Mouse (Mus musculus): ENCODE data around the gene Cpsf6. TPM values are rescaled to one million over a fixed set of nuclear protein-coding genes. Genes with fewer than 3 reads are reported as not detected.
A peak's percentile ranks its signal among the peaks of the same experiment; 100 is the strongest.

Gene Cpsf6
- polyA plus RNA-seq, 1 experiment from 2014 or later = 279 TPM

DNA sequence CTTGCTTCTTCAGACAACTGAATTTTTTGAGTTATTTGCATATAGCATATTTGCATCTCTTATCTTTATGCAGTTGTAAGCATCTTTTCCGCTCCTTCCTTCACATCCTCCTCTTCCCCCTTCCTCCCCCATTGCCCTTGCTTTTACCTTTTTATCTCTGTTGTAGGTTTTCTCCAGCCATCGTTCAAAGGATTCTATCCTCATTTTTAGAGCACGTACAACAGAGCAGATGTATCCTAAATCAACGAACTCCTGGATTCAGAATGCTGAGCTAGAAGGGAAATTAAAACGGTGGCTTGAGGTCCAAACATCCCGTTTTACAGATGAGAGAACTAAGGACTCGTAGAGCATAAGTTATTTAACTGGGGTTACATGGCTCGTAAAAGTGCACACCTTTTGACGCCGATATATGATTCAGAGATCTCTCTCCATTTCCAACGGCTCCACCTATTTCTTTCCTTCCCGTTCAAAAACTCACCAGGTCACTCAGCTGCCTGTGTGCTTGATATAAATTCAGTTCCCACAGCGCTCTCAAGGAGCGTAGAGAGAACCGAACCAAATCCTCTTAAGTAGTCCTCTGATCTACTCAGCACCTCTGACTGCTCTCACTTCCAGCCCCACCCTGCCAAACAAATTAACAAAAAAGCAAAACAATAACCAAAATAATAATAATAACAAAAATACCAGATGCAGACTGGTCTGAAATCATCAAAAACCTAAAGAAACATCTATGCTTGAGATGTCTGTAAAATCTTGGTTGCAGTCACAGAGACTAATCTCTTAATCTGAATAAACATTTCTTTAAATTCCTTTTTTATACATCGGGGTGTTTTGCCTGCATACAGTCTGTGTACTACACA, 2.2 kb downstream of the Cpsf6 start:
- peak overlapping the region; percentile 99 for H3K4me3 ChIP-seq
- H3K36me3 ChIP-seq = no peaks in the 10 kb centered on the region
- ATAC-seq (ENCODE audit: low FRiP score, low read depth) = no peak
- H3K4me1 ChIP-seq = peaks cover 14% of the 10 kb centered on the region
- H3K27ac ChIP-seq (replicated peaks) = peak overlapping the region; percentile 94
- peak overlapping the region; percentile 61 for H3K4me2 ChIP-seq (replicated peaks)
- 10% methylated on average over 16 of the region's 16 CpGs for WGBS
- no peaks in the 10 kb centered on the region for H3K27me3 ChIP-seq
- peak overlapping the region; percentile 63 for H3K9ac ChIP-seq (replicated peaks)
- no peaks in the 10 kb centered on the region for H3K9me3 ChIP-seq

DNA sequence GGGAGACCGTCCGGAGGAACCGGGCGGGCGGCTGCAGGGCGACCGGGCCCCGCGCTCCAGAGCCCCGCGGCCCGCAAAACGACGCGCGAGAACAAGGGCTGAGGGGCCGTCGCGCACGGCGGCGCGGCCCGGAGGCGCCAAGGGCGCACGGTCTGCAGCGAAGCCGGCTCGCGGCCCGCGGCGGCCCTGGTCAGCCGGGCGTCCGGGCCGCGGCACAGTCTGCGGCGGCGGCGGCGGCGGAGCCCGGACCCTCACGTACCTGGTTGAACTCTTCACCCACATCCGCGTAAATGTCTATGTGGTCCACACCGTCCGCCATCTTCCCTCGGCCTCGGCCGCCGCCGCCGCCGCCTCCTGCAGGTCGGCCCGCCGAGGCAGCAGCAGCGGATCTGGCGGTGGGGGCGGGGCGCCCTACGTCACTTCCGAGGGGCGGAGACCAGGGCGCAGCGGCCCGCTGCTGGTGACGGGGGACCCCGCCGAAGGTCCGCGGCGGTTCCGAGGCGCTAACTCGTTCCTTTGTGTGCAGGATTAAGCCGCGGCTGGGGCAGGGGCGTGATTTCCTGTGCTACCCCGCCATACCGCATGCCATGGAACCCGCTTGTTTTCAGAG, 3.1 kb downstream of the Cpsf6 start:
- peak; percentile 97 for ATAC-seq (ENCODE audit: low FRiP score, low read depth)
- H3K9me3 ChIP-seq = no peaks in the 10 kb centered on the region
- H3K4me1 ChIP-seq = peaks cover 14% of the 10 kb centered on the region
- H3K9ac ChIP-seq (replicated peaks) = peak overlapping the region; percentile 100
- peak overlapping the region; percentile 94 for H3K27ac ChIP-seq (replicated peaks)
- no peaks in the 10 kb centered on the region for H3K27me3 ChIP-seq
- H3K4me3 ChIP-seq = peak overlapping the region; percentile 99
- H3K36me3 ChIP-seq = no peaks in the 10 kb centered on the region
- WGBS = under 1% methylated on average over 39 of the region's 86 CpGs
- H3K4me2 ChIP-seq (replicated peaks) = peak overlapping the region; percentile 68

DNA sequence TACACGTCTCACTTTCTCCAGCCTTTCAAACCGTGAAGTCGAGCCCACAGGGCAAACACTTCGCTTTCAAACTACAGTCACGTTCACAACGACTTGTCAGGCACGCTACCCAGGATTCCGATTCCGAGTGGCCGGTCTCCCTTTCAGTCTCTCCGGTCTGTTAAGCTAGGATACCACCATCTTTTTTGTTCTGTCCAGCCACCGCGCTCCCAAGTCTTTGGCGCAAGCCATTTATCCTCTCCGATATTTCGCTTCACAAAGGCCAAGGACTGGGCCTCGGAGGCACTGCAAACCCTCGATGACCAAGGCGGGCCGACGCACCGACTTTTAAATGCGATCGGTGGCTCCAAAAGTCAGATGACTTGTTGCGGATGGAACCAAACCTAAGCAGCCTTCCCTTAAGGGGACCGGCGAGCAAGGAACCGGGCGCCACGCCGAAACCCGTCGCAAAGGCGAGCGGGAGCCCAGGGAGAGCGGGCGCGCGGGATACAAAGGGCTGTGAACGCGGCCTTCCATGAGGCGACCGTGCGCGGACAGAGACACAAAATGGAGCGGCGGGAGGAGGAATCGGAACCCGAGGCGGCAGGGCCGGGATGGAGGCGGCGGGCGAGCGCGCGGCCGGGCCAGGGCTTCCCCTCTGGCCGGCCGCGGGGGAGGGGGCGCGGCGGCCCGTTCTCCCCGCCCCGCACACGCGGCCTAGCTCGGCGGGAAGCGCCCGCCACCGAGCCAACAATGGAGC, 3.8 kb downstream of the Cpsf6 start:
- H3K4me3 ChIP-seq = peak overlapping the region; percentile 99
- H3K27ac ChIP-seq (replicated peaks) = peak overlapping the region; percentile 94
- no peaks in the 10 kb centered on the region for H3K27me3 ChIP-seq
- no peaks in the 10 kb centered on the region for H3K9me3 ChIP-seq
- H3K4me2 ChIP-seq (replicated peaks) = peak overlapping the region; percentile 68
- H3K9ac ChIP-seq (replicated peaks) = peak overlapping the region; percentile 100
- WGBS = under 1% methylated on average over 72 of the region's 74 CpGs
- no peaks in the 10 kb centered on the region for H3K36me3 ChIP-seq
- peak; percentile 42 for ATAC-seq (ENCODE audit: low FRiP score, low read depth)
- peaks cover 14% of the 10 kb centered on the region for H3K4me1 ChIP-seq

DNA sequence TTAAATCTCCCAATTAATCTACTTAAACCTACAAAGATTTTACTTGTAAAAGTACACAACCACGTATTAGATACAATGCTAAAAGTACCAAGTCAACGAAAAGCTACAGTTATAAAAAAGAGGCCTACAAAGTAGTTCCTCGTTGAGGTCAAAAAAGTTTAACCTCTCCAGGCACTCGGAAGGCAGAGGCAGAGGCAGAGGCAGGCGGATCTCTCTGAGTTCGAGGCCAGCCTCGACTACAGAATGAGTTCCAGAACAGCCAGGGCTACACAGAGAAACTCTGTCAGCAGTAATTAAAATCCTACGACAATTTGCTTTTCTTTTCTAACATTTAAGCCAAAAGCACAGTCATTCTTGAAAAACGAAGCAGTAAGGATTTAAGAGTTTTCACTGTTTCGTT, 4.7 kb downstream of the Cpsf6 start:
- Histone ChIP-seq H3K27ac (replicated peaks) (no peak overlapping the region), H3K4me2 (replicated peaks) (peak overlapping the region; percentile 68), H3K9ac (replicated peaks) (peak overlapping the region; percentile 100), H3K4me1 (peaks cover 14% of the 10 kb centered on the region), H3K27me3 (no peaks in the 10 kb centered on the region), H3K36me3 (no peaks in the 10 kb centered on the region), H3K4me3 (peak overlapping the region; percentile 99), H3K9me3 (no peaks in the 10 kb centered on the region)
- WGBS = 30% methylated on average over 10 of the region's 10 CpGs
- no peak for ATAC-seq (ENCODE audit: low FRiP score, low read depth)

DNA sequence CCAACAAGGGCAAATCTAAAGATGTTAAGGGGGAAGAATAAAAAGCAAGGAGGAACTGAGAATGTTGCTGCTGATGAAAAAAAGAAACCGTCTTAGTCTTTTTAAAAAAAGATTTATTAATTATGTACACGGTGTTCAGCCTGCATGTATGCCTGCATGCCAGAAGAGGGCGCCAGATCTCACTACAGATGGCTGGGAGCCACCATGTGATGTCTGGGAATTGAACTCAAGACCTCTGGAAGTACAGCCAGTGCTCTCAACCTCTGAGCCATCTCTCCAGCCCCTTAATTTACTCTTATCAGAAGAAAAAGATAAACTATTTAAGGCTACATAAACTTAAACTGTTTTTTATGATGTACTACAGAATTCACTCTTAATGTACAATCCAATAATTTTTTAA, 16.7 kb downstream of the Cpsf6 start:
- no peak for ATAC-seq (ENCODE audit: low FRiP score, low read depth)
- no peak overlapping the region for H3K4me3 ChIP-seq
- H3K4me2 ChIP-seq (replicated peaks) = no peak overlapping the region
- H3K9me3 ChIP-seq = no peaks in the 10 kb centered on the region
- peaks cover 67% of the 10 kb centered on the region for H3K36me3 ChIP-seq
- H3K27ac ChIP-seq (replicated peaks) = no peak overlapping the region
- H3K4me1 ChIP-seq = no peaks in the 10 kb centered on the region
- 41% methylated on average over 3 of the region's 3 CpGs for WGBS
- no peak overlapping the region for H3K9ac ChIP-seq (replicated peaks)
- H3K27me3 ChIP-seq = no peaks in the 10 kb centered on the region

DNA sequence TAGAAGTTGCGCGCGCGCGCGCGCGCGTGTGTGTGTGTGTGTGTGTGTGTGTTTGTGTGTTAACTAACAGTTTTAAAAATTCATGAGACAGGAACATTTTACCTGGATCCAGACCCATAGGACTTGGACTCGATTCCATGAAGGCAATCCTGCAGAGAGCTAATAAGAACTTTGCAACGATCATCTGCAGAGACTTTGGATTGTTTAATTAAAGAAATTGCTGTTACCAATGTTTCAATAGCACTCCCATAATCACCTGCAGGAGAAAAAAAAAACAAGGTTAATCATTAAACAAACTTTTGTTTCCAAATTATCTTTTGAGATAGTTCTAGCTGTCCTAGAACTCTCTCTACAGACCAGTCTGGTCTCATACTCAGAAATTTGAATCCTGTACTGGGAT, 20.9 kb downstream of the Cpsf6 start:
- Histone ChIP-seq H3K9me3 (no peaks in the 10 kb centered on the region), H3K27me3 (no peaks in the 10 kb centered on the region), H3K36me3 (peaks cover 72% of the 10 kb centered on the region), H3K27ac (replicated peaks) (no peak overlapping the region), H3K4me2 (replicated peaks) (no peak overlapping the region), H3K9ac (replicated peaks) (no peak overlapping the region), H3K4me3 (no peak overlapping the region), H3K4me1 (no peaks in the 10 kb centered on the region)
- ATAC-seq (ENCODE audit: low FRiP score, low read depth) = no peak
- WGBS = 89% methylated on average over 11 of the region's 11 CpGs

DNA sequence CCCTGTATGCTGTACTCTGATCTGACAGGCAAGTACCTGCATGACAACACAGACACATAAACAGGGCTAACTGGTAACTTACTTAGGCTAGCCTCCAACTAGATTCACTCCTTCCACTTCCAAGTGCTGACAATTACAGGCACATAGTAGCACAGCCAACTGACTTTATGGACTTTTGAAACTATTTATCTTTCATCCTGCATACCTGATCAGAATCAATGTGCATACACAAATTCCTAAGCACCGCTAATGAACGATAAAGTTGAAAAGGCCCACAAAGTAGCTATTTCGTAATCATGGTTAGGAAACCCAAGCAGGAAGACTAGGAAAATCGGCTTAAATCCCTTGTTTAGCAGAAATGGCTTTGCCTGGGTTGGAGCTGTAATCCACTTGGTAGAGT, 36.8 kb downstream of the Cpsf6 start:
- no peaks in the 10 kb centered on the region for H3K27me3 ChIP-seq
- H3K4me3 ChIP-seq = no peak overlapping the region
- no peak for ATAC-seq (ENCODE audit: low FRiP score, low read depth)
- H3K36me3 ChIP-seq = no peaks in the 10 kb centered on the region
- no peaks in the 10 kb centered on the region for H3K9me3 ChIP-seq
- 87% methylated on average over 4 of the region's 4 CpGs for WGBS
- no peak overlapping the region for H3K27ac ChIP-seq (replicated peaks)
- no peak overlapping the region for H3K9ac ChIP-seq (replicated peaks)
- H3K4me2 ChIP-seq (replicated peaks) = no peak overlapping the region
- no peaks in the 10 kb centered on the region for H3K4me1 ChIP-seq

DNA sequence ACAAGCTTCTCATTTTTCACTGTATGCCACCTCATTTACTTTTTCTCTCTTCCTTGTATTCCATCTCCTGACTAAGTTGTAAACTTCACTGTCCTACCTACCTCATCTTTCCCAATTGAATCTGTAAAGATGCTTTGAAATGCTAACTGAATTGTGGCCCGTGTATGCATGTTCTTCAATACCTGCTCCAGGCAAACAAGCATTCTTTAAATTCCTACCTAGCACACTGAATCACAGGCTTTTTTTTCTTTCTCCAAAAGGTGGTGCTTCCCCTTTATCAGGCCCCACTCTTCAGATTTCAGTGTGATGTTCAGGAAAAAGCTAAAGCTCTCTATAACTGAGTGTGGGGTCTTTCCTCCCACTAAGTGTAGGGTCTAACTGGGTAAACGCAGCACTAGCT, 37.4 kb downstream of the Cpsf6 start:
- H3K27ac ChIP-seq (replicated peaks) = no peak overlapping the region
- no peaks in the 10 kb centered on the region for H3K27me3 ChIP-seq
- no peaks in the 10 kb centered on the region for H3K36me3 ChIP-seq
- no peak overlapping the region for H3K9ac ChIP-seq (replicated peaks)
- H3K4me2 ChIP-seq (replicated peaks) = no peak overlapping the region
- no peaks in the 10 kb centered on the region for H3K9me3 ChIP-seq
- ATAC-seq (ENCODE audit: low FRiP score, low read depth) = no peak
- H3K4me3 ChIP-seq = no peak overlapping the region
- WGBS = 78% methylated on average over 2 of the region's 2 CpGs
- H3K4me1 ChIP-seq = no peaks in the 10 kb centered on the region

DNA sequence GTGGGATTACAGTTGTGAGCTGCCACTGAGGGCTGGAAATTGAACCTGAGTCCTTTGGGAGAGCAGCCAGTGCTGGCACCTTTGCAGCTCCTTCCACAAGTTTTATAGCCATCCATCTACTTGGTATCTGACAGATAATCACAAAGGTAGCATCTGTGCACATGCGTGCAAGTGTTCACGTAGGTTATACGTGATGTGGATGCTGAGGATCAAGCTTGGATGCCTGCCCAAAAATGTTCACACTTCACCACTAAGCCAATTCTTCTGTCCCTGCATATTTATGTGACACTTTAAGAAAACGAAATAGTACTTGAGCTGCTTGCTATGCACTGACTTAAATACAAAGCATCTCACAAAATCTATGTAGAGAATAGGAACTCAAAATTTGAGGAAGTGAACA, 38.8 kb downstream of the Cpsf6 start:
- ATAC-seq (ENCODE audit: low FRiP score, low read depth) = no peak
- H3K36me3 ChIP-seq = no peaks in the 10 kb centered on the region
- no peaks in the 10 kb centered on the region for H3K27me3 ChIP-seq
- H3K4me3 ChIP-seq = no peak overlapping the region
- no peak overlapping the region for H3K4me2 ChIP-seq (replicated peaks)
- no peaks in the 10 kb centered on the region for H3K9me3 ChIP-seq
- no peak overlapping the region for H3K9ac ChIP-seq (replicated peaks)
- H3K4me1 ChIP-seq = 0 out of 2 replicates have a peak, but pooled peaks cover 3% of the 10 kb centered on the region
- 89% methylated on average over 4 of the region's 4 CpGs for WGBS
- no peak overlapping the region for H3K27ac ChIP-seq (replicated peaks)

DNA sequence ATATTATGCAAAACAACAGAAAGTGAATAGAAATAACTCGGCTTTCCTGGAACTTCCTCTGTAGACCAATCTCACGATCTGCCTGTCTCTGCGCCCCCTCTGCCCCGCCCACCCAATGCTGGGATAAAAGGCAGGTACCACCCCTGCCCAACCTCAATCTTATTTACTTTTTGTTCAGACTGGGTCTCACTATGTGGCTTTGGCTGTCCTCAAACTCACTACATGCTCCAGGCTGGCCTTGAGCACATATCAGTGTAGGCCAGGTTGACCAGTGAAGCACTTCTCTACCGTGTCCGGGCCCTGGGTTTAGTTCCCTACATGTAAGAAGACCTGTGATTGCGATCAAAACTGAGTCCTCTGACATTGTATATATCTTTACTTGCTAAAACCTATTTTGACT, 40.6 kb downstream of the Cpsf6 start:
- no peaks in the 10 kb centered on the region for H3K27me3 ChIP-seq
- H3K4me3 ChIP-seq = no peak overlapping the region
- no peak overlapping the region for H3K9ac ChIP-seq (replicated peaks)
- WGBS = 83% methylated on average over 7 of the region's 7 CpGs
- no peak for ATAC-seq (ENCODE audit: low FRiP score, low read depth)
- H3K27ac ChIP-seq (replicated peaks) = no peak overlapping the region
- H3K36me3 ChIP-seq = no peaks in the 10 kb centered on the region
- H3K4me1 ChIP-seq = 0 out of 2 replicates have a peak, but pooled peaks cover 3% of the 10 kb centered on the region
- no peaks in the 10 kb centered on the region for H3K9me3 ChIP-seq
- no peak overlapping the region for H3K4me2 ChIP-seq (replicated peaks)

DNA sequence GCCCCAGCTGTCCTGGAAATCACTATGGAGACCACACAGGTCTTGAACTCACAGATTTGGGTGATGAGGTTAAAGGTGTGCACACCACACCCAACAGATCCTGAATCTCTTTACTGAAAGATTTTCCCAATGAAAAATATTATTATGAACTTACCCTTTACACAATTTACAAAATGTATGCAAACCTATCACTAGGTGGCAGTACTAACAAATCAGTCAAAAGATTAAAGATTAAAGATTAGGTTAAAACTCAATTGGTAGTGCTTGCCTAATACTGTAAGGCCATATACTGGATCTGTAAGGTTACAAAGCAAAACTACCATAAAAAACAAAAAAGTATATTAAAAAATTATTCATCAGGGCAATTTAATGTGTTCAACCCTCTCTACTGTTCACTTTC, 41.9 kb downstream of the Cpsf6 start:
- no peaks in the 10 kb centered on the region for H3K36me3 ChIP-seq
- H3K9me3 ChIP-seq = no peaks in the 10 kb centered on the region
- no peak overlapping the region for H3K4me3 ChIP-seq
- no peaks in the 10 kb centered on the region for H3K27me3 ChIP-seq
- no peak overlapping the region for H3K4me2 ChIP-seq (replicated peaks)
- no peak overlapping the region for H3K27ac ChIP-seq (replicated peaks)
- H3K4me1 ChIP-seq = 0 out of 2 replicates have a peak, but pooled peaks cover 3% of the 10 kb centered on the region
- ATAC-seq (ENCODE audit: low FRiP score, low read depth) = no peak
- no peak overlapping the region for H3K9ac ChIP-seq (replicated peaks)

DNA sequence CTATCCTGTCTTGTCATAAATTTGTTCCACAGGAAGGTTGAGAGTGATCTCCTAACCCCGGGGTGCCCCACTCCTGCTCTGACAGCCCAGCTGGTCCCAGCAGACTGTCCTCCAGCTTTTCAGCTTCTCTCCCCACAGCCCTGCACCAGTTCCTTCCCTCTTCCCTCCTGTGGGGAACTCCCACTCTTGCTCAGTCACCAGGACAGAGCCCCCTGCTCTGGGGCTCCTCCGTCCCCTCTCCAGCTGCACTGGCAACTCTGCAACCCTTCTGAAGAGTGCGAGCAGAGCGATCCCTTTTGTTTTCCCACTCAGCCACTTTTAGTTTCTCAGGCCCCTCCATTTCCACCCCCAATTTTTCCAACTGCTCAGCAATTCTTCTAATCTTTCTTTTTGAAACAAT, 44.2 kb downstream of the Cpsf6 start:
- WGBS = 38% methylated on average over 4 of the region's 4 CpGs
- Histone ChIP-seq H3K36me3 (no peaks in the 10 kb centered on the region), H3K4me2 (replicated peaks) (no peak overlapping the region), H3K4me1 (0 out of 2 replicates have a peak, but pooled peaks cover 3% of the 10 kb centered on the region), H3K27ac (replicated peaks) (0 out of 2 replicates have a peak overlapping the region, but pooled peaks have one; percentile 6), H3K9me3 (no peaks in the 10 kb centered on the region), H3K27me3 (no peaks in the 10 kb centered on the region), H3K4me3 (no peak overlapping the region), H3K9ac (replicated peaks) (no peak overlapping the region)
- peak; percentile 25; the same call in 1 of the 2 replicates for ATAC-seq (ENCODE audit: low FRiP score, low read depth)

Measured in midbrain, embryonic 12.5 days (tissue).